Mouse (Mus musculus): Measurements from ENCODE around the gene Cyp2c37. TPM values are rescaled to one million over a fixed set of nuclear protein-coding genes. Genes with fewer than 3 reads are reported as not detected.

Gene Cyp2c37
- polyA plus RNA-seq (2012; rRNA removed), result not detected in 2 replicates

GRCm38 (mm10) chr19:39992140-39992539 is at the start of gene Cyp2c37:
TSS of gene Cyp2c37 (plus strand) at chr19:39992424.

Other genes with a start within 250 kb of the Cyp2c37 start
- not detected in 2 replicates for gene Cyp2c40, start 179.6 kb upstream of the Cyp2c37 start, polyA plus RNA-seq (2012; rRNA removed)
- gene Cyp2c69, start 105.6 kb upstream of the Cyp2c37 start, polyA plus RNA-seq (2012; rRNA removed), result not detected in 2 replicates
- not detected in 2 replicates for gene Cyp2c54, start 81.4 kb downstream of the Cyp2c37 start, polyA plus RNA-seq (2012; rRNA removed)
- not detected in 2 replicates for gene Cyp2c50, start 97.3 kb downstream of the Cyp2c37 start, polyA plus RNA-seq (2012; rRNA removed)
- not detected in 2 replicates for gene Cyp2c70, start 194.9 kb downstream of the Cyp2c37 start, polyA plus RNA-seq (2012; rRNA removed)